Mouse (Mus musculus): ENCODE data around the gene Trpt1. TPM values are rescaled to one million over a fixed set of nuclear protein-coding genes. Genes with fewer than 3 reads are reported as not detected.

Gene Trpt1
- total RNA-seq, 2 experiments from 2014 or later: not detected

DNA sequence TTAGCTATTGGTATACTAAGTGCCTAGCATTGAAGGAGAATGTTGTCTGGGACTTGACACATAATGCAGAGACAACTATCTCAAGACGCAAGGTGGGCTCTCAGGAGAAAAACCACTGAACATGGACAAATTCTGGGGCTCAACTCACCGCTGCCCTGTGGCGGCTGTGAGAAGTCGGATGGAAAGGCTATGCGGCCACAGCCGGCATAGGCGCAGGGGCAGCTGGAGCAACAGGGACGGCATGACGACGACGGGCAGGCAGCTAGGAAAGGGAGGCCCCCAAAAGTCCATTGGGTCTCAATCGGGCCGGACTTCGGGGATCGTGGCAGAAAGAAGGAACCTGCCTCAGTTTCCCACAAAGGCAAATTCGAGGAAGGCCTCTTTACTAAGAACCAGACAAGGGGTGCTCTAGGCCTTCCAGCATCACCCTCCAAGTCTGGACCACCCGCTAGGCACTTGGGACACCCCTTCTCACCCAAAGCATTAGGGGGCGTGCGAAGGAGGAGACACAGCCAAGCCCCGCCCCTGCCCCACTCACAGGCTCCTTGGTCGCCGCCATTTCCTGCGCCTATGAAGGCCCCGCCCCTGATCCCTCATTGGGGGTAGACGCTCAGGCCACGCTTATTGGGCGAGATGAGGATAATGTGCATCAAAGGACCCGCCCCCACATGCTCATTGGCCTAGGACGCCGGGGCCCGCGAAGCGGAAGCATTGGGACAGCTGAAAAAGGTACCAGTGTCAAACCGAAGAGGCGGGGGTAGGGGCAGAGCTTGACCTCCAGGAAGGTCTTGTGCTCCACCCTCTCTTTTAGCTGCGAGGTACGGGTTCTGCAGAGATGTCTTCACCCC is 3.7 kb upstream of the Trpt1 start, which contains the start of gene Dnajc4:
Gene Dnajc4, minus strand, starts transcription at position 562 of the 848 bp plus-strand sequence.
- ATAC-seq (replicated peaks; ENCODE audit: low FRiP score, poor library complexity, severe bottlenecking): peak; percentile 91

- 0 out of 2 replicates have a peak, but pooled peaks have one; percentile 7 for ATAC-seq (replicated peaks; ENCODE audit: low FRiP score, poor library complexity, severe bottlenecking)
These were observed 2.7 kb upstream of the Trpt1 start for GRCm38 (mm10) chr19:6993011-6993770.

GRCm38 (mm10) chr19:6994002-6994401 is 1.9 kb upstream of the Trpt1 start:
- no peak for ATAC-seq (replicated peaks; ENCODE audit: low FRiP score, poor library complexity, severe bottlenecking)

DNA sequence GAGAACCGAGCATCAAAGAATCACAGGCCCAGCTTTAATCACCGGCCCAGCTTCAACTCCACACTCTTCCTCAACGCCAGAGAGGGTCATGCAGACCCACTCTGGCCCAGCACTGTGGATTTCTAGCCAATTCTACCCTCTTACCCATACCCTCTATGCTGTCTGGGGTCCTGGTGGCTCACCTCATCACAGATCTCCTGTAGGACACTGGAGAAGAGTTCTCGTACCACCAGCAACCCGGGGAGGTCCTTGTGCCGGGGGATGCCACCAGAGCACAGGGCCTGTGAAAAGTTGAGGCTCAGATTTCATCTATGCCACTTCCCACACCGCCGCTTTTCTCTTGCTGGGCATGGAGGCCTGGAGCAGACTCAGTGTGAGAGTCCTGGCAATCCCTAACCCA is 1.4 kb upstream of the Trpt1 start:
- ATAC-seq (replicated peaks; ENCODE audit: low FRiP score, poor library complexity, severe bottlenecking): no peak

DNA sequence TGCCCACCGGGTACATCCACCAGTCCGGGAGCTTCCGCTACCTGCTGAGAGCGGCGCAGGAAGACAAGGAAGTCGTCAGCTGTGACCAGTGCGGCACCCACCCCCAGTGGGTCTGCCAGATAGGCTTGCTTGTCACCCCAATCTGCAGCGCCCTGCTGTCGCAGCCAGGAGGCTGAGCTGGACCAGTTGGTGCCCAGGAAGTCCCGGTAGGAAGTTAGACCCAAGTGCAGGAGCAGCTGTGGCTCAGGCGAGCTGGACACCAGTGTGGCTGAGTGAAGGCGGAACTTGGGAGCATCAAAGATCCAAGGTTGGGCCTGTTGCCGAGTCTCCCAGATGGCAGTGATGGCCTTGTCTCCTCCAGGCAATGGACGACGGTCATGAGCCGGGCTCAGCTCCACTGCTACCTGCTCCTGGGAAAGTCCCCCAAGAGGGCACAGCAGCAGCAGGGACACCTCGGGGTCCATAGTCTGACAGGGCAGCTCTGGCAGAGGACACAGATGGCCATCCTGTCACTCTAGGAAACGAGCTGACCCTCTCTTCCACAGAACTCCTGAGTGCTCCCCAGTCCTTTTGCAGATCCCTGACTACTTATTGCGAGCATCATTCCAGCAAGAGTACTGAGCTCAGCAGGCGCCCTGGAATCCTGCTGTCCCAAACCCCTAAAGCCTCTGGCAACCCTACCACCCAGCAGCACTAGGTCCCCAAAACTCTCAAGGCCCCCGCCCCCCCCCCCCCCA is 508 bp upstream of the Trpt1 start:
- no peak for ATAC-seq (replicated peaks; ENCODE audit: low FRiP score, poor library complexity, severe bottlenecking)

DNA sequence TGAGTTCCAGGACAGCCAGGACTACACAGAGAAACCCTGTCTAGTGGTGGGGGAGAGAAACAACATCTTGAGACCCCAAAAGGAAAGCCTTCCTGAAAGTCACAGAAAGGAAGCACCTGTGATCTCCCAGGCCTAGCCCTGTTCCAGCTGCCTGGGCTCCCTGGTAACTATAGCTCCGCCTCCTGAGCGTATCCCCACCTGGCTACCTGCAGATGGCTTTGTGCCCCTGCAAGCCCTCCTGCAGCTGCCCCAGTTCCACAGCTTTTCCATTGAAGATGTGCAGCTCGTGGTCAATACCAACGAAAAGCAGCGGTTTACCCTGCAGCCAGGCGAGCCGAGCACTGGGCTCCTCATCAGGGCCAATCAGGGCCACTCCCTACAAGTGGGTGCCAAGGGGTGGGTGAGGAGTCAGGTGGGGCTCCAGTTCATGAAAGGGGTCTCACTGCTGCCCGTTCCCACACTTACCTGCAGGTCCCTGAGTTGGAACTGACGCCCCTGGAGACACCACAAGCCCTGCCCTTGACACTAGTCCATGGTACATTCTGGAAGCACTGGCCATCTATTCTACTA is 1.9 kb downstream of the Trpt1 start:
- no peak for ATAC-seq (replicated peaks; ENCODE audit: low FRiP score, poor library complexity, severe bottlenecking)

GRCm38 (mm10) chr19:6999360-7000063 is 3.6 kb downstream of the Trpt1 start:
- no peak for ATAC-seq (replicated peaks; ENCODE audit: low FRiP score, poor library complexity, severe bottlenecking)

DNA sequence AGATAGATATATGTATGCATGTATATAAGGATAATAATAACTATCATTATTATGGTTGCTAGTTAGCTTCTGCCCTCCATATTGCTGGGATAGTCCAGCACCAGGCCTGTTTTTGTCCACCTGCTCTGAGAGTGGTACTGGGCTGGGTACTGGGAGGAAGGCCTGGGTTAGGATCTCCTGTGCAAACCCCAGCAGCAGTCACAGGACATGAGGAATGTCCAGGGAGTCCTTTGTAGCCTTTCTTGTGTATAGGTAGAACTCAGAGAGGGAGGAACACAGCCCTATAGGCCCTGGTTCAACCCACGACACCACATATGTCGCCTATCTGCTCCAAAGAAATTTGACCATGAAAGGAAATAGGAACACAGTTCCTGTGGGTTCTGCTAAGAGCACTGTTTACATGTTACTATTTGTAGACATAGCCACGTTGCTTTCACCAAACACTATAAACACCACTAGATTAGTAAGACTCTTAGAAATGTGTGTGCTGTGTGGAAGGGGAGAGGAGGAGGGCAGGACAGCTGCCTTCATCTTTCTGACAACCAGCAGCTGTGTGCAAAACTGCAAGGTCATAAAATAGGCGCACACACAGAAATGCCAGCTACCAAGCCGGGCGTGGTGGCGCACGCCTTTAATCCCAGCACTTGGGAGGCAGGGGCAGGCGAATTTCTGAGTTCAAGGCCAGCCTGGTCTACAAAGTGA is 11.1 kb downstream of the Trpt1 start:
- ATAC-seq (replicated peaks; ENCODE audit: low FRiP score, poor library complexity, severe bottlenecking): no peak

- no peak for ATAC-seq (replicated peaks; ENCODE audit: low FRiP score, poor library complexity, severe bottlenecking)
These were observed 16.5 kb downstream of the Trpt1 start for GRCm38 (mm10) chr19:7012426-7012825.

DNA sequence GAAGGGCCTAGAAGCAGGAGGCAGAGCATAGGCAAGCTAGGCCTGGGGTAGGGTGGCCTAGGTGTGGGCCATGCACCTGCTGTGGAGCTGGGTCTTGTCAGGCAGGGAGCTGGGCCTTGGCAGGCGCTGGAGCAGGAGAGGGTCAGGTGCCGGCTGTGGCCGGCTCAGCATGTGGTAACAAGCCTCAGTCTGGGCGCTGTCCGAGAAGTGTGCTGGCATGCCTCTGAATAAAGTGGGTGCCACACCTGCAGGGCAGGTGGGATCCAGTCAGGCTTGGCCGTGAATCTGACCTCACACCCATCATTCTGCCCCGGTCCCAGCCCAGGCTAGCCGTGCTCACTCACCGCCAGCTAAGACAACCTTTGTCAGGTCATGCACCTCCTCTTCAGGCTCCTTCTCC is 18.1 kb downstream of the Trpt1 start:
- ATAC-seq (replicated peaks; ENCODE audit: low FRiP score, poor library complexity, severe bottlenecking): no peak

GRCm38 (mm10) chr19:7014481-7015135 is 18.7 kb downstream of the Trpt1 start:
- ATAC-seq (replicated peaks; ENCODE audit: low FRiP score, poor library complexity, severe bottlenecking): no peak

- ATAC-seq (replicated peaks; ENCODE audit: low FRiP score, poor library complexity, severe bottlenecking): peak; percentile 84
These were observed 21.9 kb downstream of the Trpt1 start for GRCm38 (mm10) chr19:7017541-7018457.

DNA sequence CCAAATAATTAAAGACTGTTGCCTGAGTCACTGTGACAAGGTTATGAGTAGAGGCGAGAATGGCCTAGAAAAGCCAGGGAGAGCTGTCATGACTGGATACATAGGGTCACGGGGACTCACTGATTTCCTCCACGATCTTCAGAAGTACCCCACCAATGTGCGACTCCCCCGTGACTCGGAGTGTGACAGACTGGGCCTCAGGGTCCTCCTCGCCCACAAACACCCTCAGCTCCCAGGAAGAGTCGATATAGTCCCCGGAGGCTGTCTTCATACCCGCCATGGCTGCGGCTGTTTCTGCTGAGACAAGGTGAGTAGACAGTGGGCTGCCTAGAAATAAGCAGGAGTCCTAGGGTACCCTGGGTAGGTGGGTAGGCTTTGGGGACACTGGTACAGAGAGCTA is 22.6 kb downstream of the Trpt1 start:
- ATAC-seq (replicated peaks; ENCODE audit: low FRiP score, poor library complexity, severe bottlenecking): peak; percentile 26

DNA sequence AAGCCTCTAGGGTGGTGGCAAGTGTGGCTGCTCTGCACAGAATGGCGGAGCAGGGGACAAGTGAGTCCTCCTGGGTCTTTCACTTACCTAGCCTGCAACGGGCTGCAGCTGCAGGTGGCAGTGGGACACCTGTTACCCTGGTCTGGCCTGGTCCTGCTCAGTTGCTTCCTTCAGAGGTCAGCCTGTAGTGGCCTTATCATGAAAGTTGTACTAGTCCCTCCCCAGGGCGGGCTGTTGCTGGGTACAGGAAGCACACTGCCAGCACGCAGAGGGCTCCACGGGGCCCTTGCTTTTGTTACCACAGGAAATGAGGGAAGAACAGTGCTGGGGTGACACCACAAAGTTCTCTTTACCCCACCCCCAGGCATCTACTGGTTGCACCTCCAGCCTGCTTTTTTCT is 23.3 kb downstream of the Trpt1 start, which contains the start of gene Fermt3:
Gene Fermt3, minus strand, starts transcription at position 279 of the 400 bp plus-strand sequence.
- ATAC-seq (replicated peaks; ENCODE audit: low FRiP score, poor library complexity, severe bottlenecking): peak; percentile 83

DNA sequence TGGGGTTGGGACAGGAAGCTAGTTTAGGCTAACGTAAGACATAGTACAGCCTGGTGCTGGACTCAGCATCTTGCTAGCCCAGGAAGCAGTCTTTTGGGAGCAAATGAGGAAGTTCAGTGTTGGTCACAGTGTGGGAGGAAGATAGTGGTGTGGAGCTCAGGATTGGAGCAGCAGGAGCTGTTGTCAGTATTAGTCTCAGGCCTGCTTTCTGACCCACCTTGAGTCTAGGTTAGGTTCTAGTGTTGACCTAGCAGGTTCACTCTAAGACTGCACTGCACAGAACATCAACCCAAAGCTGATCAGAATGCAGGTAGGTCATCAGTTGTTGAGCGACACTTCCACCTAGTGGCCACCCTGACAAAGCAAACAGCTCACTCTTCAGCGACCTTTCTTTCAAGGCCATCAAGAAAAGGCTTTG is 24.3 kb downstream of the Trpt1 start:
- ATAC-seq (replicated peaks; ENCODE audit: low FRiP score, poor library complexity, severe bottlenecking): peak; percentile 59; the same call in 1 of the 2 replicates

- ATAC-seq (replicated peaks; ENCODE audit: low FRiP score, poor library complexity, severe bottlenecking): no peak
These were observed 33.6 kb downstream of the Trpt1 start for GRCm38 (mm10) chr19:7029531-7029930.

GRCm38 (mm10) chr19:7034006-7034405 is 38.1 kb downstream of the Trpt1 start:
- no peak for ATAC-seq (replicated peaks; ENCODE audit: low FRiP score, poor library complexity, severe bottlenecking)
